Mouse (Mus musculus) lung, postnatal 4 days (tissue): ENCODE results near the gene Slc25a22.
"Not testable (repeated sequence)": the region's sequence is repeated elsewhere in the genome, so short reads cannot be mapped to it uniquely, and the experiment has no call there.

Experiments
- DNase-seq, 2 experiments: peaks; one replicate each; pipeline ENCODE4 v3.0.0; 2021

The Slc25a22 gene

GRCm38 (mm10) chr7:141410631-141411030 lies 27.1 kb downstream of the Slc25a22 start:
- no peak for DNase-seq

GRCm38 (mm10) chr7:141408833-141409232 lies 28.9 kb downstream of the Slc25a22 start:
- DNase-seq: peak; percentile 86 to 92

- not testable (repeated sequence) for DNase-seq
Measured at GRCm38 (mm10) chr7:141407670-141408069, 30.0 kb downstream of the Slc25a22 start.

- no peak for DNase-seq
Measured at GRCm38 (mm10) chr7:141405466-141405865, 32.2 kb downstream of the Slc25a22 start.

- peak; percentile 72 to 79 for DNase-seq
Measured at GRCm38 (mm10) chr7:141403305-141403704, 34.4 kb downstream of the Slc25a22 start.

GRCm38 (mm10) chr7:141395348-141395747 lies 42.3 kb downstream of the Slc25a22 start:
- DNase-seq: no peak

- DNase-seq: peak; percentile 81 to 86
Measured at GRCm38 (mm10) chr7:141394771-141395170, 42.9 kb downstream of the Slc25a22 start.

- DNase-seq: peak; percentile 43 to 47
Measured at GRCm38 (mm10) chr7:141394158-141394557, 43.5 kb downstream of the Slc25a22 start.

GRCm38 (mm10) chr7:141392552-141393222 lies 45.0 kb downstream of the Slc25a22 start:
- DNase-seq: no peak

- peak; percentile 96 to 97 for DNase-seq
Measured at GRCm38 (mm10) chr7:141391625-141392551, 45.8 kb downstream of the Slc25a22 start, which contains the start of gene Taldo1. TSS of gene Taldo1 (plus strand) at chr7:141392199.

- DNase-seq: no peak
Measured at GRCm38 (mm10) chr7:141390326-141391259, 47.1 kb downstream of the Slc25a22 start.

GRCm38 (mm10) chr7:141388487-141389109 lies 49.1 kb downstream of the Slc25a22 start:
- DNase-seq: no peak

- DNase-seq: no peak
Measured at GRCm38 (mm10) chr7:141387807-141388486, 49.7 kb downstream of the Slc25a22 start.

GRCm38 (mm10) chr7:141381068-141381835 lies 56.4 kb downstream of the Slc25a22 start:
- no peak for DNase-seq
